Mouse (Mus musculus): ENCODE results near the gene Nav3. TPM values are rescaled to one million over a fixed set of nuclear protein-coding genes. Genes with fewer than 3 reads are reported as not detected.

The Nav3 gene
- polyA plus RNA-seq, 1 experiment from 2014 or later, result 3.7 TPM

- Histone ChIP-seq H3K4me1 (ENCODE audit: insufficient read depth, low read length) (no peaks in the 10 kb centered on the region), H3K27ac (ENCODE audit: low read length) (no peak overlapping the region), H3K4me2 (replicated peaks; ENCODE audit: low read depth, low read length) (no peak overlapping the region), H3K9ac (replicated peaks; ENCODE audit: low read length) (no peak overlapping the region), H3K9me3 (ENCODE audit: low read length) (no peaks in the 10 kb centered on the region), H3K4me3 (ENCODE audit: low read length) (no peak overlapping the region), H3K27me3 (ENCODE audit: insufficient read depth, low read length) (no peaks in the 10 kb centered on the region), H3K36me3 (ENCODE audit: insufficient read depth, low read length) (no peaks in the 10 kb centered on the region)
- WGBS, result 70% methylated on average over 8 of the region's 8 CpGs
- no peak for ATAC-seq (ENCODE audit: low FRiP score, low TSS enrichment)
Observed at GRCm38 (mm10) chr10:109976351-109976750, 479.7 kb downstream of the Nav3 start.

DNA sequence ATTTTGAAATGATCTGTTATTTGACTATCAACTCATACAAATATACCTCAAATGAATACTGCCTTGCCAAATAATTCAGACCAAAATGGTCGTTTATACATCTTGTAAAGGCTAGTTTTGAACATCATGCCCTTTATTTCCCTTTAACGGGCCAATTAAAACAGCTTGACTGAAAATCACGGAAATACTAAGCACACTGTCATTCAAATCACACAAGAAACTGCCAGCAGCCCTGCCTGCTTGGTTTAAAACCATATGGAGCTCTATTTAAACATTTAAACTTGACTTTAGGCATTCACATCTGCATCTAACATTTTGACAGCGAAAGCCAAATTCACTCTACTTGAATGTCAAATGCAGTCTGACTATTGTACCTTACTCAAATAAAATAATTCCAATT, 481.8 kb downstream of the Nav3 start:
- Histone ChIP-seq H3K4me2 (replicated peaks; ENCODE audit: low read depth, low read length) (no peak overlapping the region), H3K4me1 (ENCODE audit: insufficient read depth, low read length) (no peaks in the 10 kb centered on the region), H3K27me3 (ENCODE audit: insufficient read depth, low read length) (no peaks in the 10 kb centered on the region), H3K9me3 (ENCODE audit: low read length) (no peaks in the 10 kb centered on the region), H3K4me3 (ENCODE audit: low read length) (no peak overlapping the region), H3K9ac (replicated peaks; ENCODE audit: low read length) (no peak overlapping the region), H3K36me3 (ENCODE audit: insufficient read depth, low read length) (no peaks in the 10 kb centered on the region), H3K27ac (ENCODE audit: low read length) (no peak overlapping the region)
- ATAC-seq (ENCODE audit: low FRiP score, low TSS enrichment), result no peak
- WGBS, result 67% methylated on average over 4 of the region's 4 CpGs

DNA sequence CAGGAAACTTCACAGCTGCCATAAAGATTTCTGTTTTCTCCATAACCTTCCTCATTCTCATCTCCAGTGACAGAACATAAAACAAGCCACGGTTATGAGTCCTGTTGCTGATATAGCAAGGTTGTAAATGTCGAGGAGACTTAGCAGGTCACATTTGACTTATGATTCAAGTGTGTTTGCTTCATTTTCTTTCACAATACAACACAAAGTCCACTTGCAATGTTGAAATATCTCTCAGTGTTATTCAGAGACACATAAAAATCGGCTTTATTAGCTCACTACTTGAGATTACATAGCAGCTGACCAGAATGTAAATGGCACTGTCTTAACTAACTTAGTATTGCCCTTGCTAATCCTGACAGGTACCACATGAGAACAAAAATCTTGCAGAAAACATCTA, 482.5 kb downstream of the Nav3 start:
- no peak overlapping the region for H3K4me3 ChIP-seq (ENCODE audit: low read length)
- no peaks in the 10 kb centered on the region for H3K4me1 ChIP-seq (ENCODE audit: insufficient read depth, low read length)
- no peak overlapping the region for H3K9ac ChIP-seq (replicated peaks; ENCODE audit: low read length)
- no peaks in the 10 kb centered on the region for H3K9me3 ChIP-seq (ENCODE audit: low read length)
- no peak for ATAC-seq (ENCODE audit: low FRiP score, low TSS enrichment)
- no peaks in the 10 kb centered on the region for H3K36me3 ChIP-seq (ENCODE audit: insufficient read depth, low read length)
- no peak overlapping the region for H3K27ac ChIP-seq (ENCODE audit: low read length)
- no peaks in the 10 kb centered on the region for H3K27me3 ChIP-seq (ENCODE audit: insufficient read depth, low read length)
- H3K4me2 ChIP-seq (replicated peaks; ENCODE audit: low read depth, low read length), result no peak overlapping the region
- 38% methylated on average over 3 of the region's 3 CpGs for WGBS

- Histone ChIP-seq H3K4me2 (replicated peaks; ENCODE audit: low read depth, low read length) (no peak overlapping the region), H3K9ac (replicated peaks; ENCODE audit: low read length) (no peak overlapping the region), H3K27ac (ENCODE audit: low read length) (no peak overlapping the region), H3K27me3 (ENCODE audit: insufficient read depth, low read length) (no peaks in the 10 kb centered on the region), H3K4me3 (ENCODE audit: low read length) (no peak overlapping the region), H3K9me3 (ENCODE audit: low read length) (no peaks in the 10 kb centered on the region), H3K4me1 (ENCODE audit: insufficient read depth, low read length) (peaks cover 3% of the 10 kb centered on the region; the same call in 1 of the 2 replicates), H3K36me3 (ENCODE audit: insufficient read depth, low read length) (no peaks in the 10 kb centered on the region)
- 36% methylated on average over 3 of the region's 3 CpGs for WGBS
- ATAC-seq (ENCODE audit: low FRiP score, low TSS enrichment), result peak; percentile 46; the same call in 1 of the 2 replicates
Observed at GRCm38 (mm10) chr10:109950296-109950695, 505.7 kb downstream of the Nav3 start.

GRCm38 (mm10) chr10:109929319-109929622, 526.7 kb downstream of the Nav3 start:
- H3K4me3 ChIP-seq (ENCODE audit: low read length), result no peak overlapping the region
- H3K4me2 ChIP-seq (replicated peaks; ENCODE audit: low read depth, low read length), result no peak overlapping the region
- H3K27ac ChIP-seq (ENCODE audit: low read length), result 0 out of 2 replicates have a peak overlapping the region, but pooled peaks have one; percentile 8
- no peak overlapping the region for H3K9ac ChIP-seq (replicated peaks; ENCODE audit: low read length)
- ATAC-seq (ENCODE audit: low FRiP score, low TSS enrichment), result peak; percentile 27; the same call in 1 of the 2 replicates
- peaks cover 9% of the 10 kb centered on the region; the same call in 1 of the 2 replicates for H3K4me1 ChIP-seq (ENCODE audit: insufficient read depth, low read length)
- H3K36me3 ChIP-seq (ENCODE audit: insufficient read depth, low read length), result no peaks in the 10 kb centered on the region
- H3K9me3 ChIP-seq (ENCODE audit: low read length), result no peaks in the 10 kb centered on the region
- H3K27me3 ChIP-seq (ENCODE audit: insufficient read depth, low read length), result no peaks in the 10 kb centered on the region
- WGBS, result 75% methylated on average over 5 of the region's 5 CpGs

- WGBS, result 28% methylated on average over 8 of the region's 8 CpGs
- H3K4me1 ChIP-seq (ENCODE audit: insufficient read depth, low read length), result peaks cover 9% of the 10 kb centered on the region; the same call in 1 of the 2 replicates
- H3K36me3 ChIP-seq (ENCODE audit: insufficient read depth, low read length), result no peaks in the 10 kb centered on the region
- 0 out of 2 replicates have a peak overlapping the region, but pooled peaks have one; percentile 8 for H3K27ac ChIP-seq (ENCODE audit: low read length)
- ATAC-seq (ENCODE audit: low FRiP score, low TSS enrichment), result peak; percentile 89
- no peak overlapping the region for H3K4me2 ChIP-seq (replicated peaks; ENCODE audit: low read depth, low read length)
- no peaks in the 10 kb centered on the region for H3K9me3 ChIP-seq (ENCODE audit: low read length)
- no peaks in the 10 kb centered on the region for H3K27me3 ChIP-seq (ENCODE audit: insufficient read depth, low read length)
- H3K9ac ChIP-seq (replicated peaks; ENCODE audit: low read length), result no peak overlapping the region
- no peak overlapping the region for H3K4me3 ChIP-seq (ENCODE audit: low read length)
Observed at GRCm38 (mm10) chr10:109928547-109929318, 527.3 kb downstream of the Nav3 start.

GRCm38 (mm10) chr10:109926149-109926548, 529.9 kb downstream of the Nav3 start:
- Histone ChIP-seq H3K27ac (ENCODE audit: low read length) (no peak overlapping the region), H3K4me1 (ENCODE audit: insufficient read depth, low read length) (peaks cover 14% of the 10 kb centered on the region; the same call in 1 of the 2 replicates), H3K36me3 (ENCODE audit: insufficient read depth, low read length) (no peaks in the 10 kb centered on the region), H3K9ac (replicated peaks; ENCODE audit: low read length) (no peak overlapping the region), H3K9me3 (ENCODE audit: low read length) (no peaks in the 10 kb centered on the region), H3K27me3 (ENCODE audit: insufficient read depth, low read length) (no peaks in the 10 kb centered on the region), H3K4me2 (replicated peaks; ENCODE audit: low read depth, low read length) (no peak overlapping the region), H3K4me3 (ENCODE audit: low read length) (no peak overlapping the region)
- no peak for ATAC-seq (ENCODE audit: low FRiP score, low TSS enrichment)
- 66% methylated on average over 3 of the region's 3 CpGs for WGBS

DNA sequence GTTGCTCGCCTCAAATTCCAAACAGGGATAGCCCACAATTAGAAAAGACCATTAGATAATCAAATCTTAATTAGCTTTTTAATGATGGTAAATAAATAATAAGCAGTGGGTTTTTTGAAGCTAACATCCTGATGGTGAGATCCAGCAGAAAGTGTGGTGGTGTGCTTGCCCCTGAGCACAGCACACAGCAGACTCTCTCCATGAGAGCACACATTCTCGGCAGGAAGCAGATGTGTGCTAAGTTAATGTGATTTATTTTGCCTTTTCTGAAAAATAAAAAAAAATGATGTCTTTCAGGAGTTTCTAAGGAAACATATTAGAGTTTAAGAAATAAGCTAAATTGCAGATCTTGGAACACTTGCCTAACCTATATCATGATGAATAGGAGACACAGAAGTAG, 531.9 kb downstream of the Nav3 start:
- Histone ChIP-seq H3K36me3 (ENCODE audit: insufficient read depth, low read length) (no peaks in the 10 kb centered on the region), H3K4me3 (ENCODE audit: low read length) (no peak overlapping the region), H3K27ac (ENCODE audit: low read length) (no peak overlapping the region), H3K9ac (replicated peaks; ENCODE audit: low read length) (no peak overlapping the region), H3K9me3 (ENCODE audit: low read length) (no peaks in the 10 kb centered on the region), H3K27me3 (ENCODE audit: insufficient read depth, low read length) (no peaks in the 10 kb centered on the region), H3K4me1 (ENCODE audit: insufficient read depth, low read length) (peaks cover 11% of the 10 kb centered on the region; the same call in 1 of the 2 replicates), H3K4me2 (replicated peaks; ENCODE audit: low read depth, low read length) (no peak overlapping the region)
- ATAC-seq (ENCODE audit: low FRiP score, low TSS enrichment), result no peak
- 74% methylated on average over 2 of the region's 2 CpGs for WGBS

- H3K27me3 ChIP-seq (ENCODE audit: insufficient read depth, low read length), result no peaks in the 10 kb centered on the region
- peak overlapping the region; percentile 36 for H3K4me2 ChIP-seq (replicated peaks; ENCODE audit: low read depth, low read length)
- no peaks in the 10 kb centered on the region for H3K36me3 ChIP-seq (ENCODE audit: insufficient read depth, low read length)
- H3K4me1 ChIP-seq (ENCODE audit: insufficient read depth, low read length), result peaks cover 10% of the 10 kb centered on the region; the same call in 1 of the 2 replicates
- 44% methylated on average over 11 of the region's 11 CpGs for WGBS
- H3K4me3 ChIP-seq (ENCODE audit: low read length), result peak overlapping the region; percentile 3; the same call in 1 of the 2 replicates
- no peak overlapping the region for H3K9ac ChIP-seq (replicated peaks; ENCODE audit: low read length)
- 0 out of 2 replicates have a peak, but pooled peaks have one; percentile 47 for ATAC-seq (ENCODE audit: low FRiP score, low TSS enrichment)
- H3K9me3 ChIP-seq (ENCODE audit: low read length), result no peaks in the 10 kb centered on the region
- H3K27ac ChIP-seq (ENCODE audit: low read length), result no peak overlapping the region
Observed at GRCm38 (mm10) chr10:109921368-109921767, 534.6 kb downstream of the Nav3 start.

DNA sequence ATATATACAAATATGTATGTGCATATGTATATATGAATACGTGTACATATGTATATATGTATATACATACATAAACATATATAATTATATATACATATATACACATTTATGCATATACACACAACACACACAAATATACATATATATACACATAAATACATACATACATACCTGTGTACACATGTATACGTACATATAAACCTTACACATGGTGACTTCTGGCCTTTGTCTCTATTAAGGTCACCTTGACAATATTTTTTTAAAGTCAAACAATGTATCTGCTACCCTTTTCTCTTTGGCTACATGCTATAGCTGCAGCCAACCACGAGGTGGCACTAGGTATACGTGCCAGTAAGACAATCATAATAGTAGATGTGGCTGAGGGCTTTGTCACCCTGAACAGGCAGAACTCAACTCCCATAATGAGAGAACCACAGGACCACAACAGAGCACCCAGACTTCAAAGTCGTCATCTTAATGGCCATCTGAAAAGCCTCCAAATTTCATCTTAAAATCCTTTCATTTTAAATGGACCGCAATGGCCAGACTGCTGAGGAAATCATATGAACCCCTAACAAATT, 535.3 kb downstream of the Nav3 start:
- Histone ChIP-seq H3K27ac (ENCODE audit: low read length) (no peak overlapping the region), H3K36me3 (ENCODE audit: insufficient read depth, low read length) (no peaks in the 10 kb centered on the region), H3K4me3 (ENCODE audit: low read length) (peak overlapping the region; percentile 3; the same call in 1 of the 2 replicates), H3K4me1 (ENCODE audit: insufficient read depth, low read length) (peaks cover 10% of the 10 kb centered on the region; the same call in 1 of the 2 replicates), H3K9ac (replicated peaks; ENCODE audit: low read length) (no peak overlapping the region), H3K9me3 (ENCODE audit: low read length) (no peaks in the 10 kb centered on the region), H3K27me3 (ENCODE audit: insufficient read depth, low read length) (no peaks in the 10 kb centered on the region), H3K4me2 (replicated peaks; ENCODE audit: low read depth, low read length) (peak overlapping the region; percentile 36)
- 12% methylated on average over 6 of the region's 6 CpGs for WGBS
- peak; percentile 80 for ATAC-seq (ENCODE audit: low FRiP score, low TSS enrichment)

Data from kidney, embryonic 16.5 days (tissue).